Mouse (Mus musculus): ENCODE data around the gene Rnf8.

The Rnf8 gene

DNA sequence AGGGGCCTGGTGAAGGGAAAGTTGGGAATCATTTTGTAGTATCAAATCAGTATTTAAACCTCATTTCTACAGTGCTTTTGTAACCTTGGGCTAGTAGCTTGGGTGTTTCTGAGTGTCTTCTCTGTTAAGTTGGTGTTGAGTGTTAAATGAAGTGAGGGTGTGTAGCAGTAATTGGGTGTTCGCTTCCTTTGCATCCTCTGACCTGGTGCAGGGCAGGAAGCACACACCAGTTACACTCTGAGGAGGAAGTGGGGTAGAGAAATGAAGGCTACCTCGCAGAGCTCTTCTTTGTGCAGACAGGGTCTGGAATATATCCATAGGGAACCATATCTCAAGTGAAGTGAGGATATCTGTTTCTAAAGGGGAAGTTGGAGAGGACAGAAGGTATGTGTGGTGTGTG lies 66.3 kb downstream of the Rnf8 start:
- no peak for ATAC-seq (ENCODE audit: low TSS enrichment)

DNA sequence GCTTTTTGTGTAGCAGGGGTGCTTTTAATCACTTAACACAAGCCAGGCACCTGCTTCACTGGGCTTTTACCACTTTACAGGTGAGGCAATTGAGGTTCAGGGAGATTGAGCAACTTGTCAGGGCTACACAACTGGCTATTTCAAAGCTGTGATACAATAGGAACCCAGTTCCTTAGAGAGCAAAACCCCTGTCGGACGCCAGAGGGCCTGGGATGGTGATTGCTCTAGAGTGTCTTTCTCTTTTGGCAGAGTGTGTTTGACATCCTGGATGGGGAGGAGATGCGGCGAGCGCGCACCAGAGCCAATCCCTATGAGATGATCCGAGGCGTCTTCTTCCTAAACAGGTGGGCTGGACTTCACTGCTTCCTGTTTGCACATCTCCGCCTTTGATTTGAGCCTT lies 67.1 kb downstream of the Rnf8 start:
- ATAC-seq (ENCODE audit: low TSS enrichment), result no peak

DNA sequence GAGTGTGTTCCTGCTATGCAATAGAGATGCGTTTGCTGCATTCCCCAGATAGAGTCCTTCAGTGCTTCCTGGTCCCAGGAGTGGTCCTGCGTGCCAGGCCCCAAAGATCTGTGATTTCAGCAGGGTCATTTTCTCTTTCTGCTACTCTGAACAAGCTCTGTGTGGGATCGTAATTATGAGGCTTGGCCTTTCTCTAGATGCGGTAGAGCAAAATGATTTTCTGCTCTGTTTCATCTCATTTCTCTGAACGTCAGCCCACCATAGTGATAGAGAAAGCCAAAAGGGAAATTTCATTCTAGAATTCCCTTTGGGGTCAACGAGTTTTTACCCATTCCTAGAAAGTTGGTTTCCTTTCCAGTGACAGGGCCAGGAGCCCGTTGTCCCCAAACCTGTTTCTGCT lies 67.7 kb downstream of the Rnf8 start:
- no peak for ATAC-seq (ENCODE audit: low TSS enrichment)

DNA sequence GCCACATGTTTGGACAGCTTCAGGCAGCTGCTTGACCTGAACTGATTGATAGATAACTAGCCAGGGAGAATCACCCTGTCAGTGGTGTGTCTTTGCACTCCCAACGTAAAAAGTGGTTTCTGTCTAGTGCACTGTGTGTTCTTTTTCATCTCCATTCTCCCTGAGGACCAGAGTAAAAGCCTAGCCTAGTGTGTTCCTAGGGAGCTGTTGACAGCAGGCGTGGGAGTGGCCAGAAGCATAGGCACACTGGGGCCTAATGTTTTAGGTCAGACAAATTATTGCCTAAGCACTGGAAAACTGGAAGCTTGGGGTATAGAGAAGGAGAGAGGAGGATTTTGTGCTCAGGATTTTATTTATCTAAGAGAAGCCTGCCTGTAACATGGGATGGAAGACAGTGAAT lies 68.5 kb downstream of the Rnf8 start:
- no peak for ATAC-seq (ENCODE audit: low TSS enrichment)

DNA sequence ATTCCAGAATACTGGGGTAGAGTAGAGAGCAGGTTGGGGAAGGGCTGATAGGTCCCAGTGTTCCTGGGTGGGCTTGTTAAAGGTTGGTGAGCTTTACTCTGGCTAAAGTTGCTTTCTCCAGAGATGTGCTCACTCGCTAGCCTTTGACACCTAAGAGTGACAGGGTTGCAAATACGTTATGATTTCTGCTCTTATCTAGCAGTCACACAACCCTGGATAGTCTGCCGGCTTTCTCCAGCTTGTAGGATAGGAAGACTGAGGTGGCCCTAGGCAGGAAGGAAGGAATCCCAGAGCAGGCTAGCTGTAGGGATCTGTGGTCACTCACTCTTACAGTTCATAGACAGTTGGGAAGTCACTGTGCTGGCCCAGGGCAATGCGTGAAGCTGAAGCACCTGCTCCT lies 69.7 kb downstream of the Rnf8 start:
- ATAC-seq (ENCODE audit: low TSS enrichment), result no peak

DNA sequence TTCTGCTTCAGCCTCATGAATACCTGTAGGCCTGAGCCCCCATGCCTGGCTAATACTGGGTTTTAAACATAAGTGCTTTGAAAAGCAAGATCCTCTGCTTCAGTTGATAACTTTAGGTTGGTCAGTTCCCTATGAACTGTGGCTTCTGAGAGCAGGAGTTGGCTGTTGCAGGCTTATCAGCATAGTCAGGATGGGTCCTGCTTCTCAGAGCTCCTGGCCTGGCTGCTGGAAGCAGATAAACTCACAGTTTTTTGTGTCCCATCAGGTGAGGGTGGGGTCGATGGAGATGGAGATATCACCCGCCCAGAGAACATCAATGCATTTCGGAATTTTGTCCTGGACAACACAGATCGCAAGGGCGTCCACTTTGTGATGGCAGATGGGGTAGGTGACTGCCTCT lies 72.2 kb downstream of the Rnf8 start:
- no peak for ATAC-seq (ENCODE audit: low TSS enrichment)

DNA sequence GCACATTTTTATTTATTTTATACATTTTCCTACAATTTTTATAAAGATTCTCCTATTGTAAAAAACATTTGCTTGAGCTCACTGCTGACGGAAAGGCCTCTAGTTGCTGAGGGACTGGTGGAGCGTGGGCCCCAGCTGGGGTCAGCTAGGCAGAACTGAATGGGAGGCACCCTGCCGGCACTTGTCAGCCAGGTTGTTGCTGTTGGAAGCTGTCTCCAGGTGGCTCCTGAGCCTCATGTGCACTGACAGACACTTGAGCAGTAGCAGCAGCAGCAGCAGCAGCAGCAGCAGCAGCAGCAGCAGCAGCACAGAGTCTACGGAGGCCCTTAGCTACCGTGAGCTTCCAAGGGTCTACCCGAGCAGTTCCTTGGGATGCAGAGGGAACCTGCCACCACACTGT lies 72.8 kb downstream of the Rnf8 start:
- ATAC-seq (ENCODE audit: low TSS enrichment), result no peak

DNA sequence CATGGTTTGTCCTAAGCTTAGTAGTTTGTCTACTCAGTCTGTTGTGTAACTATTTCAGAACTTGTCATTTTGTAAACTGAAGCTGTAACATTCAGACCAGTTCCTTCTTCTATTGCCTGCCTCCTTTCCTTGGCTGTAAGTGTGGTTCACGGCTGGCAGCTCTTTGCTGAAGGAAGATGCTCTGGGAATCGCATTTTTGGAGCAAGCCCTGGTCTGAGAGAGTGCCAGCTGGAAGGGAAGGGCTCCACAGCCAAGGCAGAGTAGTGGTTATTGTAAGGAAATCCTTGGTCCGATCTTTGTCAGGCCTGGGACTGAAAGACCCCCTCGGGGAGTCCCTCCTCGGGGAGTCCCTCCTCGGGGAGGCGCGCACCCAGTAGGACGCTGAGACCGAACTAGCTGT lies 74.0 kb downstream of the Rnf8 start:
- no peak for ATAC-seq (ENCODE audit: low TSS enrichment)

DNA sequence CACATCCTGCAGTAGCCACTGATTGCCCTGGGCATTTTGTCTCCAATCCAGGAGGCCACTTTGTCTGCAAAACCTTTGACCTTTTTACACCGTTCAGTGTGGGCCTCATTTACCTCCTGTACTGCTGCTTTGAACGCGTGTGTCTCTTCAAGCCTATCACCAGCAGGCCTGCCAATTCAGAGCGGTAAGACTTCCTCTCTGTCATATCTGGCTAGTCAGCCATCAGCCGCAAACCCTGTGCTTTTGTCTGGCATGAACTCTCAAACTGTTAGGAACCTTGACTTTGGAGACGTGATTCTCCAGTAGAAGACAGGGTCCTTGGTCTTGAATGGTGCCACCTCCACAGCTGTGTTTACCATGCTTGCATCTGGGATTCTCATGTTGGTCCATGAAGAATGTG lies 75.7 kb downstream of the Rnf8 start:
- ATAC-seq (ENCODE audit: low TSS enrichment), result no peak

DNA sequence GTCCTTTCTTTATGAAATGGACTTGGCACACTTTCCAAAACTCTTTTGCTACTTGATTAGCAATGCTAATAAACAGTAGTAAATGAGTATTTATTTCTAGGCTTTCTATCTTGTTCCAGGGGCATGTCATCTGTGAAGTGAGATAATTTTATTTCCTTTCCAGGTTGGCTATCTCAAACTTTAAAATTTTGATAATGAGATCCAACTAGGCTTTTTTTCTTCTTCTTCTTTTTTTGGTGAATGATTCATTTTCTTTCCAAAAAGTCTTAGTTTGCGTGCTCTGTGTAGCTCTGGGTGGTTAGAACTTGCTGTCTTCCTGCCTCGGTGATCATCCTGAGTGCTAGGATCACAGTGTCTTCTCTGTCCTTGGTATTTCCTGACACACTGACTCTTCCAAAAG lies 78.2 kb downstream of the Rnf8 start:
- ATAC-seq (ENCODE audit: low TSS enrichment), result no peak

DNA sequence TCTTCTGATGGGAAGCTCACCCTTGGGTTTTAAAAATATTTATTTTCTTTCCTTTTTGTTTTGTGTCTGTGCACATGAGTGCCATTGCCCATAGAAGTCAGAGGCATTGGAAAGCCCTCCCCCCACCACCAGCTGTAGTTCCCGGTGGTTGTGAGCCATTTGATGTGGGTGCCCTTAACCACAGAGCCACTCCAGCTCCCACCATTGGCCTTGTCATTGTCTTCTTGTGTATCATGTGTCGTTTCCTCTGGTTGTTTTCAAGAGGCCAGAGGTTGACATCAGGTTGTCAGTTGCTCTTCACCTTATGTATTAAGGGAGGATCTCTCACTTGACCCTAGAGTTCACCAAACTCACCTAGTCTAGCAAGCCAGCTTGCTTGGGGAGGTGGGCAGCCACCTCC lies 79.0 kb downstream of the Rnf8 start:
- ATAC-seq (ENCODE audit: low TSS enrichment), result no peak

DNA sequence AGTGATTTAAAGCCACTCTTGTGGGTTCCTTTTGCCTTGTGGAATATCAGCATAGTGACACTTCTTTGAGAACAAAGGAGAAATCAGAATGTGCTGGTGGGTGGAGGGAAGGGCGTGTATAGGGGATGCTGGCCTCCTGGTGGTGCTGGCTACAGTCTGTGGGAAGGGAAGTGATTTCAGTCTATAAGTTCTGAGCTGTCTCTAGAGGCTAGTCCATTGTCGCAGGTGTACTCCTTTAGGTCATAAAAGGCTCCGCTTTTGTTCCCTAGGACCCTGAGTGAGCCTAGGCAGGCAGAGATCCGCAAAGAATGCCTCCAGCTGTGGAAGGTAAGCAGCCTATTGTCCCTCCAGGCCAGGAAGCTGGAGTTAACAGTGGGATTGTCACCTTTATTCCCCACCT lies 79.9 kb downstream of the Rnf8 start:
- no peak for ATAC-seq (ENCODE audit: low TSS enrichment)
